Mouse (Mus musculus): ENCODE measurements around the gene Stmn3. TPM values are rescaled to one million over a fixed set of nuclear protein-coding genes. Genes with fewer than 3 reads are reported as not detected.
"Not testable (repeated sequence)": the region's sequence is repeated elsewhere in the genome, so short reads cannot be mapped to it uniquely, and the experiment has no call there.

Stmn3 gene
- polyA plus RNA-seq, 1 experiment from 2014 or later: 1,575 TPM

DNA sequence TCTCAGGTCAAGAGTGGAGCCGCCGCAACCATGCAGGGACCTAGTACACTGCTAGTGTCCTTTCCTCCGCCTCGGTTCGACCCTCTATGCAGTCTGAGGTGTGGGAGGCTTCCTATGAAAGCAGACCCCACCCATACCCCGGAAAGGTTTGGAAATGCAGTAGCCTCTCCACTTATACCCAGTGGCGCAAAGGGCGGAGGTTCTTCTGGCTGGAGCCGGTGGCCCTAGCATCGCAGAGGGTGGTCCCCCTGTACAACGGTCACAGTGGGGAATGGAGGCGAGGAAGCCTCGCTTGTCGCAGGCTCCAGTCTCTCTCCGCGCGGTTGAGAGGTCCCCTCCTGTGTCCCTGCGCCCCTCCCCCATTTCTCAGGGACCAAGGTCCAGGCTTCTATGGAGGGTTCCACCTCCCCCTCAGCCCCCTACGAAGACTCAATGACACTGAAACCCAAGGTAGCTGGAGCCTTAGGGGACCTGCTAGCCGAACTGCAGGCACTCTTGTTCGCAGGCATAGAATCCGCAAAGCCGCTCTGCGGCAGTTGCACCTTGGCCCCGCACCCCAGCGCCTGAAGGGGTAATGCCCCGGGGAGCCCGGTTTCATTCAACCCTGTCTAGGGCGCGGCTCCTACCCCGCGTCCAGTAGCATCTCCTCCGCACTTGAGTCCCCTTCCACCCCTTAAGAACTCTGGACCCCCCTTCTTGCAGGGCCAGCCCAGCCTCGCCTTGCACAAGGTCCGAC lies 788 bp downstream of the Stmn3 start:
- peaks cover 33% of the 10 kb centered on the region for H3K4me1 ChIP-seq (replicated peaks)
- H3K9me3 ChIP-seq: no peaks in the 10 kb centered on the region
- peak overlapping the region; percentile 92 for H3K27ac ChIP-seq (replicated peaks)
- no peaks in the 10 kb centered on the region; the same call in 1 of the 2 replicates for H3K27me3 ChIP-seq
- ATAC-seq (ENCODE audit: low FRiP score, low read depth): peak; percentile 77
- H3K9ac ChIP-seq: peak overlapping the region; percentile 99
- peaks cover 4% of the 10 kb centered on the region; the same call in 1 of the 2 replicates for H3K36me3 ChIP-seq
- H3K4me2 ChIP-seq: peak overlapping the region; percentile 75
- WGBS: 1% methylated on average over 35 of the region's 35 CpGs
- peak overlapping the region; percentile 95 for H3K4me3 ChIP-seq

DNA sequence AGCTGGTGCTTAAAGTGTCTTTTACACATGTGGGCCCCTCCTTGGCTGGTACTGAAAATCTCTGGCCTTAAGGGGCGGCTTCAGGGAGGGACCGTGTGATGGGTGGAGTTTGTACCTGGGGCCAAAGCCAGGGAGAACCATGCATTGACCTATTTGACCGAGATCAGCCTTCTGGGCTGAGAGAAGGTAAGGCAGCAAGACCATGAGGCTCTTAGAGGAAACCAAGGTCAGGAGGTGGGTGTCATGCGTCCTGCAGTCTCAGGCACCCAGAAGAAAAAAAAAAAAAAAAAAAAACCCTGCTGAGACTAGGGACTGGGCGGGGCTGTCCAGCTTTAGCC lies 1.3 kb downstream of the Stmn3 start:
- 15% methylated on average over 5 of the region's 5 CpGs for WGBS
- H3K4me3 ChIP-seq: peak overlapping the region; percentile 95
- H3K27me3 ChIP-seq: no peaks in the 10 kb centered on the region; the same call in 1 of the 2 replicates
- ATAC-seq (ENCODE audit: low FRiP score, low read depth): peak; percentile 13; the same call in 1 of the 2 replicates
- H3K9me3 ChIP-seq: no peaks in the 10 kb centered on the region
- H3K4me2 ChIP-seq: peak overlapping the region; percentile 75
- peaks cover 33% of the 10 kb centered on the region for H3K4me1 ChIP-seq (replicated peaks)
- H3K27ac ChIP-seq (replicated peaks): peak overlapping the region; percentile 92
- H3K9ac ChIP-seq: peak overlapping the region; percentile 99
- peaks cover 7% of the 10 kb centered on the region for H3K36me3 ChIP-seq

DNA sequence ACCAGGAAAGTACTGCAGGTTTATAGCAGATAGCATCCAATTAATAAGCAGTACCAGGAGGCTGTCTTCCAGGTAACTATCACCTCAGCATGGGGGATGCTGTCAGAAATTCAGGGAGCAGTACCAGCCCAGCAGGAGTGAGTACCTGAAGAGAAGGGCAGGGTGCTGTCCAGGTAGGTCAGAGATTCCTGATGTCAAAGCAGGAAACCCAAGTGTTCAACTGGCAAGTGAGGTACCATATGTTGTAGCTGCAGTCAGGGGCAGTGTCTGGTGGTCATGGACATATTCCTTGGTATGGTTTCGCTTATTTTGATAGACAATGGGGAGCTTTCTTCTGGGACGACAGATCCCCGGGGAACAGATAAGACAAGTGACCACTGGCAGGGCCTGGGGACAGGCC lies 1.9 kb downstream of the Stmn3 start:
- Histone ChIP-seq H3K27me3 (no peaks in the 10 kb centered on the region; the same call in 1 of the 2 replicates), H3K9ac (peak overlapping the region; percentile 99), H3K4me1 (replicated peaks) (peaks cover 33% of the 10 kb centered on the region), H3K9me3 (no peaks in the 10 kb centered on the region), H3K36me3 (peaks cover 12% of the 10 kb centered on the region), H3K4me2 (peak overlapping the region; percentile 75), H3K4me3 (peak overlapping the region; percentile 95), H3K27ac (replicated peaks) (peak overlapping the region; percentile 92; the same call in 1 of the 2 replicates)
- ATAC-seq (ENCODE audit: low FRiP score, low read depth): no peak
- 44% methylated on average over 3 of the region's 3 CpGs for WGBS

DNA sequence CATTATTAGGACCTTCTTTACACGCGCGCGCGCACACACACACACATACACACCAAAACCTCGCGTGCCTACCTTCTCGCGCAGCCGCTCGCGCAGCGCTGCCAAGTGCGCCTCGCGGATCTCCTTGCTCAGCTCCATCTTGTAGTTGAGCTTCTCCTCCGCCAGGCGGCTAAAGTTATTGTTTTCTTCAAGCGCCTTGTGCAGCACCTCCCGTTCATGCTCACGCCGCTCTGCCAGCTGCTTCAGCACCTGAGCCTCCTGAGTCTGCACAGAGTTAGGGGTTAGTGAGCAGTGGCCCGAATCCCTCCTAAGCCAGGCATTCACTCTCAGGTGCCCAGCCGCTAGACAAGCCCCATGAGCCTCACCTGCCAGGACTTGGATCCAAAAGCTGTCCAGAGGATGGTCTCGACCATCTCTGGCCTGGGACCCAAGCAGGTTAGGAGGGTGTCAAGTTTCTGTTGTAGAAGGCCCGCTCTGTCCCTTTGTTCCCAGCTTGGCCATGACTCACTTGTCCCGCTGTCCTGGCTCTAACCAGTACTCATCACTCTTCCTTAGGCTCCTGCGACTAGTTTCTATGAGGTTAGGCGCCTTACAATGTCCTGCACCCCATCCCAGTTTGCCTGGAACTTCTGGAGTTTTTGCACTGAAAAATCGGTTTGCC lies 7.0 kb downstream of the Stmn3 start:
- no peak; the same call in 1 of the 2 replicates for ATAC-seq (ENCODE audit: low FRiP score, low read depth)
- H3K27ac ChIP-seq (replicated peaks): no peak overlapping the region
- 13% methylated on average over 30 of the region's 30 CpGs for WGBS
- no peak overlapping the region for H3K9ac ChIP-seq
- H3K4me2 ChIP-seq: no peak overlapping the region
- H3K4me1 ChIP-seq (replicated peaks): peaks cover 27% of the 10 kb centered on the region
- no peak overlapping the region for H3K4me3 ChIP-seq
- no peaks in the 10 kb centered on the region for H3K9me3 ChIP-seq
- H3K27me3 ChIP-seq: no peaks in the 10 kb centered on the region
- peaks cover 33% of the 10 kb centered on the region for H3K36me3 ChIP-seq

DNA sequence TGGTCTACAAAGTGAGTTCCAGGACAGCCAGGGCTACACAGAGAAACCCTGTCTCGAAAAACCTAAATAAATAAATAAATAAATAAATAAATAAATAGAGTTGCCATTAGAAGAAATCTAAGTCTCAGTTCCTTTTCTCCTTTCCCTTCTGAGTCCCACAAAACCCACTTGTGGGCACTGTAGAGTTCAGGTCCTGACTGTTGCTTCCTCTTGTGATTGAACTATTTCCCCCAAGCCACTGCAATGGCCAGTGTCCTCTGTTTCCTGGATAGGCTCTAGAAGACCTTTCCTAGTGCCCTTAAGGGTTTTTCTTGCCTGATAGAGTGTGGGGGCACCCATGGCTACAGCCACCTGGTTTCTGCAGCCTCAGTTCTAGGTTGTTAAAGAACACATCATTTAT lies 9.4 kb downstream of the Stmn3 start:
- Histone ChIP-seq H3K4me1 (replicated peaks) (peaks cover 8% of the 10 kb centered on the region; the same call in 1 of the 2 replicates), H3K9ac (no peak overlapping the region), H3K27me3 (no peaks in the 10 kb centered on the region), H3K36me3 (peaks cover 38% of the 10 kb centered on the region), H3K9me3 (no peaks in the 10 kb centered on the region), H3K4me3 (no peak overlapping the region), H3K4me2 (no peak overlapping the region), H3K27ac (replicated peaks) (no peak overlapping the region)
- 81% methylated on average over 1 of the region's 1 CpGs for whole genome bisulfite sequencing
- no peak for ATAC-seq (ENCODE audit: low FRiP score, low read depth)

DNA sequence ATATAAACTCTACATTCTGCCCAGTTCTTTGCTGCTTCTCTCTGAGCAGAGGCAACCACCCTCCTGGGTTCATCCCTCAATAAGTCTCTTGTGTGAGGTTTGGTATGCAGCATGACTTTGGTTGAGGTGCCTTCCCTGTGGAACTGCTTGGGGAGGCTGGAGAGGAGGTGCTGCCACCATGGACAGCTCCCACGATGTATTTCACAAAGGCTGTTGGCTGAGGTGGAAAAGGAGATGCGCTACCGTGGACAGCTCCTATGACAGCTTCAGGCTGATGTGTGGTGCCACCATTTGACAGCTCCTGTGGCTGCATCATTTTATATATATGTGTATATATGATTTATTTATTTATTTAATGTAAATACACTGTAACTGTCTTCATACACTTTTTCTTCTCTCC lies 12.3 kb downstream of the Stmn3 start:
- ATAC-seq (ENCODE audit: low FRiP score, low read depth): no peak
- no peak overlapping the region for H3K27ac ChIP-seq (replicated peaks)
- H3K9ac ChIP-seq: no peak overlapping the region
- no peak overlapping the region for H3K4me3 ChIP-seq
- H3K4me1 ChIP-seq (replicated peaks): peaks cover 5% of the 10 kb centered on the region; the same call in 1 of the 2 replicates
- H3K27me3 ChIP-seq: no peaks in the 10 kb centered on the region
- WGBS: 40% methylated on average over 3 of the region's 3 CpGs
- H3K9me3 ChIP-seq: no peaks in the 10 kb centered on the region
- H3K4me2 ChIP-seq: no peak overlapping the region
- H3K36me3 ChIP-seq: peaks cover 26% of the 10 kb centered on the region

DNA sequence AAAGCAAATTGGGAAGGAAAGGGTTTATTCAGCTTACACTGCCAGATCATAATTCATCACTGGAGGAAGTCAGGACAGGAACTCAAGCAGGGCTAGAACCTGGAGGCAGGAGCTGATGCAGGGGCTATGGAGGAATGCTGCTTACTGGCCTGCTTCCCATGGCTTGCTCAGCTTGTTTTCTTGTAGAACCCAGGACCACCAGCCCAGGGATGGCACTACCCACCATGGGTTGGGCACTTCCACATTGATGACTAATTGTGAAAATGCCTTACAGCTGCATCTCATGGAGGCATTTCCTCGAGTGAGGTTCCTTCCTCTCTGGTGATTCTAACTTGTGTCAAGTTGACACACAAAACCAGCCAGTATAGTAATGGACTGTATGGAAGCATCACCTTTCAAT lies 23.4 kb downstream of the Stmn3 start:
- no peaks in the 10 kb centered on the region for H3K36me3 ChIP-seq
- H3K27ac ChIP-seq (replicated peaks): no peak overlapping the region
- H3K4me3 ChIP-seq: no peak overlapping the region
- 84% methylated on average over 1 of the region's 1 CpGs for WGBS
- no peak for ATAC-seq (ENCODE audit: low FRiP score, low read depth)
- H3K27me3 ChIP-seq: no peaks in the 10 kb centered on the region
- no peaks in the 10 kb centered on the region for H3K9me3 ChIP-seq
- no peak overlapping the region for H3K9ac ChIP-seq
- H3K4me2 ChIP-seq: no peak overlapping the region
- peaks cover 22% of the 10 kb centered on the region for H3K4me1 ChIP-seq (replicated peaks)

DNA sequence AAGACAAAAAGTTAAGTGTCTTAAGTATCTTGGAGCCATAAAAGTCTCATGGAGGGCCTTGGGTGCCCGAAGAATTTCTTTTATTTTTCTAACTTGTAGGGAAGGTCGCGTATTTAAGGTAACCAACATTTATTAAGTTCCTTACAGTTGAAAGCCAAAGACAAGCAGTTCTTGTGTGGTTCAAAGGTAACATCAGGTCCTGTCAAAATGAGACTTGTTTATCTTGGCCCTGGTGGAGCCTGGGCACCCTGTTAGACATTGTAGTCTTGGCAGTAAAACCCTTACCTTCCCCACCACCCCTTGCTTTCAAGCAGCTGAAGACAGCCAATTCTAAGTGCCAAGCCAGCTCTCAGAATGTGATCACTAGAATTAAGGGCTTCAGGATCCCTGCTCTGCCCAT lies 25.6 kb downstream of the Stmn3 start:
- Histone ChIP-seq H3K4me2 (peak overlapping the region; percentile 66), H3K27ac (replicated peaks) (peak overlapping the region; percentile 98; the same call in 1 of the 2 replicates), H3K4me1 (replicated peaks) (peaks cover 22% of the 10 kb centered on the region), H3K4me3 (peak overlapping the region; percentile 58), H3K9ac (no peak overlapping the region), H3K27me3 (no peaks in the 10 kb centered on the region), H3K36me3 (peaks cover 2% of the 10 kb centered on the region; the same call in 1 of the 2 replicates), H3K9me3 (no peaks in the 10 kb centered on the region)
- whole genome bisulfite sequencing: 78% methylated on average over 3 of the region's 3 CpGs
- ATAC-seq (ENCODE audit: low FRiP score, low read depth): no peak

DNA sequence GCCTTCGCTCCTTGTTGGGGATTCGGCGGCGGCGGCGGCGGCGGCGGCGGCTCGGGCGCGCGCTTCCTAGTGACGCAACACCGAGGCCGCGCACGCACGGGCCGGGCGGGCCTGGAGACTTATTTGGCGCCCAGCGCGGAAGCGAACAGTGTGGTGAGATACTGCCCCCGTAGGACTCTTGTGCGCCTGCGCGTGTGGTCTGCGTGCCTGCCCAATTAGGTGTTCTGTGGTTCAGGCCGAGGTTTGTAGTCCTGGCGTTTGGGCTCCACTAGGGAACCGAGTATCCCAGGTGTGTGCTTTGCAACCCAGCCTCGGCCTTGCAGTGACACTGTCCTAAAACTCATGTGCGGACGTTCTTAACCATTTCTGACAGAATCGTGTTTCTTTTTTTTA lies 26.3 kb downstream of the Stmn3 start, which contains the start of gene Gmeb2:
TSS of gene Gmeb2 (minus strand) at position 78 of the 393 bp plus-strand sequence.
- 3% methylated on average over 38 of the region's 38 CpGs for WGBS
- Histone ChIP-seq H3K4me2 (peak within 1 kb of the TSS; percentile 66), H3K4me3 (peak within 1 kb of the TSS; percentile 58), H3K4me1 (replicated peaks) (peaks cover 22% of the 10 kb centered on the region), H3K9ac (peak within 1 kb of the TSS; percentile 65), H3K27ac (replicated peaks) (peak within 1 kb of the TSS; percentile 98)
- ATAC-seq (ENCODE audit: low FRiP score, low read depth): peak; percentile 96
- not testable (repeated sequence) for H3K27me3 ChIP-seq, H3K9me3 ChIP-seq, H3K36me3 ChIP-seq

DNA sequence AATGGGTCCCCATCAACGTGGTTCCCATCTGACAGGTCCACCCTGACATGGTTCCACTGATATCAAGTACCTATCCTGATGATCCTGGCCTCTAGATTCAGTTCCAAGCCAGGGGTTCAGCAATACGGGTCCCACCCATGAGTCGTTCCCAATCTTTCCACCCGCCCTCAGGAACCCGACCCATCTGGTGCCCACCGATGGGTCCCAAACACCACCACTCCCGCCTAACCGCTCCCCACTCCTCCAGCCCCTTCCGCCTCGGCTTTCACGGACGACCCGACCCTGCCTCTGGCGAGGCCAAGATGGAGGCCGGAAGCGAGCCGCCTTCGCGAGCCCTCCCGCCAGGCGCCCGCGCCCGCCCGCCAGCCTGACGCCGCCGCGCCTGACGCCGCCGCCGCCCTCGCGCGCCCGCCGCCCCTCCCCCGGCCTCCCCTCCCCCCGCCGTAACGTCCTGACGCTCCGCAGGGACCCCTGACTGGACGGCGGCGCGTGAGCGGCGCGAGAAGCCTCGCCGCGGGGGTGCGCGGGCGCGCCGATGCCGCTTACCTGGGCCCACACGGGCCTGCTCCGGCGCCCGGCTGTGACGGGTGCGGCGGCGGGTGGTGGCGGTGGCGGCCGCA lies 26.9 kb downstream of the Stmn3 start:
- no peaks in the 10 kb centered on the region for H3K9me3 ChIP-seq
- peak; percentile 91 for ATAC-seq (ENCODE audit: low FRiP score, low read depth)
- H3K4me2 ChIP-seq: peak overlapping the region; percentile 65
- 2% methylated on average over 40 of the region's 71 CpGs for WGBS
- H3K4me3 ChIP-seq: peak overlapping the region; percentile 58
- peaks cover 8% of the 10 kb centered on the region for H3K36me3 ChIP-seq
- H3K27me3 ChIP-seq: no peaks in the 10 kb centered on the region
- H3K4me1 ChIP-seq (replicated peaks): peaks cover 22% of the 10 kb centered on the region
- H3K9ac ChIP-seq: peak overlapping the region; percentile 65
- H3K27ac ChIP-seq (replicated peaks): peak overlapping the region; percentile 98

DNA sequence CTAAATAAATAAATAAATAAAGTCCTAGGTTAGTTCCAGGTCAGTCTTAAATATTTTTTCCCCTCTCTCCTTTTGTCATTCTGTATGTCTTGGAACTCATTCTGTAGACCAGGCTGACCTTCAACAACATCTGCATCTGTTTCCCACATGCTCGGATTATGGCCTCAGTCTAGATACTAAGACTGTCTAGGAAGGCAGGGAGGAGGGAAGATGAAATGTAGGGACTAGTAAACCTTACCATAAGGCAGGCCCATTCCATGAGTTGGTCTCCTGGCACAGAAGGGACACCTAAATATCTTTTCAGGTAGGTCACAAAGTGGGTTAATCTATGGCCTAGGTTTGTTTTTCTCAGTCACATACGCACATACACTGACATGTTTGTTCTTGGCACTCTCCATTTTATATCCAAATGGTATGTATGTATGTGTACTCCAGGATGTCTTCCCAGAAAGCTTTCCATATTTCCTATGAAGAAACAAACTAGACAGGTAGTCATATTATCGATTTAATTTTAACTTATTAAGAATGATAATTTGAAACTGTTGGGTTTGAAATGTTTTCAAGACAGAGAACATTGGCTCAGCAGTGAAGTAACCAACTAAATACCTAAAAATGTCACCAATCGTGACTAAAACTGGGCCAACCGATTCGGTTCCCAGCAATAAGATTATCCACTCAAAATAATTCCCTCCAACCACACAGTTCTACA lies 27.5 kb downstream of the Stmn3 start:
- Histone ChIP-seq H3K4me2 (peak overlapping the region; percentile 65), H3K9me3 (no peaks in the 10 kb centered on the region), H3K36me3 (peaks cover 14% of the 10 kb centered on the region), H3K4me3 (peak overlapping the region; percentile 58), H3K9ac (peak overlapping the region; percentile 65), H3K4me1 (replicated peaks) (peaks cover 22% of the 10 kb centered on the region), H3K27me3 (no peaks in the 10 kb centered on the region), H3K27ac (replicated peaks) (peak overlapping the region; percentile 98)
- 60% methylated on average over 6 of the region's 6 CpGs for WGBS
- no peak for ATAC-seq (ENCODE audit: low FRiP score, low read depth)
